Mouse (Mus musculus) lung, adult 2 months (tissue): ENCODE results near the gene Idh2. TPM values are rescaled to one million over a fixed set of nuclear protein-coding genes. Genes with fewer than 3 reads are reported as not detected.

Experiments
- DNase-seq: peaks from one replicate; pipeline ENCODE4 v3.0.0; 2022
- H3K4me1 ChIP-seq: fragments of 200-500 bp; 2 replicates; pipeline ENCODE4 v1.6.1; 2011; ENCODE audit warnings: low read length; ENCODE audit not compliant: control insufficient read depth, insufficient read depth
- H3K4me3 ChIP-seq: fragments of 200-500 bp; replicated peaks from 2 replicates; pipeline ENCODE3; 2011; ENCODE audit warnings: low read depth, mild to moderate bottlenecking, control low read depth, low read length; ENCODE audit errors: extremely low read depth
- CTCF ChIP-seq: fragments of 200-500 bp; IDR thresholded peaks from 2 replicates; pipeline ENCODE4 v1.5.1; 2011; ENCODE audit warnings: mild to moderate bottlenecking, low read length, control low read depth; ENCODE audit not compliant: insufficient read depth
- POLR2A ChIP-seq: fragments of 200-500 bp; IDR thresholded peaks from 2 replicates; pipeline ENCODE4 v1.6.1; 2011; ENCODE audit warnings: low read depth, mild to moderate bottlenecking, control low read depth, low read length, borderline replicate concordance; ENCODE audit errors: extremely low read depth
- WGBS: fragments of 180-500 bp; shearing (Covaris S2); methylation state at CpG from one replicate; pipeline ENCODE4 v1.1.7; 2018; 5-methylcytosine and 5-hydroxymethylcytosine counted together
- polyA plus RNA-seq: library from polyadenylated mRNA; depleted of rRNA; stranded (reverse); fragments of >200 nt; gene quantifications from 2 replicates; pipeline ENCODE4 v1.2.3, GENCODE M21; 2012

Idh2 gene
- polyA plus RNA-seq, 1 experiment, result 162 TPM

GRCm38 (mm10) chr7:80075946-80076583 is 39.1 kb downstream of the Idh2 start:
- no peak for DNase-seq
- Histone ChIP-seq H3K4me1 (peaks cover 29% of the 10 kb centered on the region), H3K4me3 (no peak overlapping the region)
- no peak for TF ChIP-seq POLR2A
- TF ChIP-seq CTCF, result no peak
- WGBS, result 62% methylated on average over 4 of the region's 4 CpGs

GRCm38 (mm10) chr7:80074921-80075441 is 40.2 kb downstream of the Idh2 start:
- DNase-seq, result peak; percentile 77
- 28% methylated on average over 5 of the region's 5 CpGs for WGBS
- no peak overlapping the region for H3K4me3 ChIP-seq
- H3K4me1 ChIP-seq, result peaks cover 38% of the 10 kb centered on the region
- TF ChIP-seq CTCF, result no peak
- peak; percentile 9; the same call in 1 of the 2 replicates for TF ChIP-seq POLR2A

GRCm38 (mm10) chr7:80073506-80073905 is 41.7 kb downstream of the Idh2 start:
- TF ChIP-seq CTCF, result no peak
- no peak for TF ChIP-seq POLR2A
- WGBS, result 71% methylated on average over 8 of the region's 8 CpGs
- DNase-seq, result no peak
- Histone ChIP-seq H3K4me3 (no peak overlapping the region), H3K4me1 (peaks cover 45% of the 10 kb centered on the region)

GRCm38 (mm10) chr7:80072297-80072696 is 42.9 kb downstream of the Idh2 start:
- H3K4me1 ChIP-seq, result peaks cover 36% of the 10 kb centered on the region
- TF ChIP-seq CTCF (no peak), POLR2A (no peak)
- no peak overlapping the region for H3K4me3 ChIP-seq
- no peak for DNase-seq
- WGBS, result 80% methylated on average over 6 of the region's 6 CpGs

- TF ChIP-seq CTCF (no peak), POLR2A (no peak)
- no peak for DNase-seq
- 84% methylated on average over 9 of the region's 9 CpGs for WGBS
- Histone ChIP-seq H3K4me1 (peaks cover 34% of the 10 kb centered on the region), H3K4me3 (no peak overlapping the region)
Measured at GRCm38 (mm10) chr7:80071209-80071608, 44.0 kb downstream of the Idh2 start.

- WGBS, result 13% methylated on average over 13 of the region's 13 CpGs
- Histone ChIP-seq H3K4me1 (peaks cover 30% of the 10 kb centered on the region), H3K4me3 (no peak overlapping the region)
- no peak for DNase-seq
- no peak for TF ChIP-seq POLR2A
- TF ChIP-seq CTCF, result no peak
Measured at GRCm38 (mm10) chr7:80069615-80070327, 45.4 kb downstream of the Idh2 start.

GRCm38 (mm10) chr7:80068341-80068740 is 46.9 kb downstream of the Idh2 start:
- WGBS, result 45% methylated on average over 6 of the region's 7 CpGs
- peaks cover 27% of the 10 kb centered on the region for H3K4me1 ChIP-seq
- no peak overlapping the region for H3K4me3 ChIP-seq
- TF ChIP-seq CTCF, result no peak
- TF ChIP-seq POLR2A, result no peak
- no peak for DNase-seq

- TF ChIP-seq POLR2A (no peak), CTCF (no peak)
- 57% methylated on average over 13 of the region's 13 CpGs for WGBS
- peaks cover 34% of the 10 kb centered on the region for H3K4me1 ChIP-seq
- DNase-seq, result peak; percentile 6
- no peak overlapping the region for H3K4me3 ChIP-seq
Measured at GRCm38 (mm10) chr7:80066675-80067455, 48.3 kb downstream of the Idh2 start.

- TF ChIP-seq CTCF, result no peak
- TF ChIP-seq POLR2A, result no peak
- no peak for DNase-seq
- Histone ChIP-seq H3K4me1 (peaks cover 33% of the 10 kb centered on the region), H3K4me3 (no peak overlapping the region)
- 85% methylated on average over 3 of the region's 3 CpGs for WGBS
Measured at GRCm38 (mm10) chr7:80065250-80065649, 49.9 kb downstream of the Idh2 start.
